Mouse (Mus musculus) stomach, postnatal 0 days (tissue): ENCODE measurements at regions not wholly inside any gene's neighbourhood (a gene's known extent, or its start where the extent isn't known, plus 50 kb on each side); places are given as distances from the start of the nearest gene placed in this dataset.

ENCODE experiments used
- CTCF ChIP-seq: IDR thresholded peaks from 2 replicates; pipeline ENCODE4 v1.5.1; 2016; ENCODE audit warnings: antibody characterized with exemption, low read depth, mild to moderate bottlenecking, moderate library complexity
- EP300 ChIP-seq: optimal IDR thresholded peaks from 2 replicates; pipeline ENCODE3; 2016; ENCODE audit warnings: antibody characterized with exemption

- no peak for TF ChIP-seq EP300
- TF ChIP-seq CTCF: no peak
Observed at GRCm38 (mm10) chr7:111319917-111320316, 237.1 kb upstream of the Eif4g2 start.
